Mouse (Mus musculus) MEL (cell line): ENCODE measurements around the gene Vwa8.

Experiments
- CTCF ChIP-seq, 3 experiments: IDR thresholded peaks in 2 of 3; conservative IDR thresholded peaks in 1 of 3; 2 replicates each; pipeline ENCODE4 v1.5.1; 2011 to 2012; ENCODE audit warnings: low read length in 3 of 3, low read depth in 2 of 3, mild to moderate bottlenecking in 2 of 3, improper control_type of control experiment in 1 of 3, inconsistent platforms in 1 of 3, mixed read lengths in 1 of 3, moderate library complexity in 1 of 3; ENCODE audit not compliant: control insufficient read depth in 1 of 3, insufficient read depth in 1 of 3, poor library complexity in 1 of 3, severe bottlenecking in 1 of 3
- ETS1 ChIP-seq: IDR thresholded peaks from 2 replicates; pipeline ENCODE4 v1.6.1; 2012; ENCODE audit warnings: low read depth, mild to moderate bottlenecking, inconsistent platforms, low read length, improper control_type of control experiment, moderate library complexity
- KAT2A ChIP-seq: conservative IDR thresholded peaks from 2 replicates; pipeline ENCODE4 v1.6.1; 2012; ENCODE audit warnings: low read depth, low read length, improper control_type of control experiment, inconsistent platforms
- MAX ChIP-seq: IDR thresholded peaks from 2 replicates; pipeline ENCODE4 v1.6.1; 2011; ENCODE audit warnings: low read length, improper control_type of control experiment
- MYB ChIP-seq: IDR thresholded peaks from 2 replicates; pipeline ENCODE4 v1.6.1; 2011; ENCODE audit warnings: mild to moderate bottlenecking, low read depth, low read length, improper control_type of control experiment
- POLR2A ChIP-seq, 2 experiments: IDR thresholded peaks; 2 replicates each; pipeline ENCODE4 v1.6.1; 2011 to 2012; ENCODE audit warnings: low read length in 2 of 2, mild to moderate bottlenecking in 2 of 2, control low read depth in 1 of 2, improper control_type of control experiment in 1 of 2, low read depth in 1 of 2, moderate library complexity in 1 of 2; ENCODE audit not compliant: control insufficient read depth in 1 of 2, insufficient read depth in 1 of 2, poor library complexity in 1 of 2
- POLR2AphosphoS5 ChIP-seq: IDR thresholded peaks from 2 replicates; pipeline ENCODE4 v1.6.1; 2012; ENCODE audit warnings: low read depth, borderline replicate concordance, mild to moderate bottlenecking, inconsistent platforms, low read length, moderate library complexity, mixed read lengths
- TBP ChIP-seq: IDR thresholded peaks from 2 replicates; pipeline ENCODE4 v1.8.0; 2011; ENCODE audit warnings: low read depth, low read length, improper control_type of control experiment
- TCF12 ChIP-seq: IDR thresholded peaks from 2 replicates; pipeline ENCODE4 v1.6.1; 2014; ENCODE audit warnings: low read depth, mild to moderate bottlenecking, inconsistent platforms, low read length, improper control_type of control experiment, moderate library complexity

DNA sequence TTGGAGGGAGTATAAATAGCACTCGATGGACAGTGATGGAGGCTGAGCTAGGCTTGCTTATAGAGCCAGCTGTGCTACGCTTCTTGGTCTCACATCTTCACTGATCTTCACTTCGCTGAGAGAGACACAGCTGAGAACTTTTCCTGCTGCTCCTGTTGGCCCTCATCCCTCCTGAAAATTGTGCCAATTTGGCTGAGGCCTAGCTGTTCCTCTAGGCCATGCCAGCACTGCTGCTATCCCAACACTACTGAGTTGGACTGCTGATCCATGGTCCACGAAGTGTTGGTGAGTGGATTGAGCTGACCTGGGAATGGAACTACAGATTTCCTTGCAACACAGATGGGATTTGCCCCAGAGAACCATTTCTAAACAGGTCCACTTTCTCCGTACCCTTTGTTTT is 47.4 kb downstream of the Vwa8 start:
- TF ChIP-seq ETS1 = no peak
- no peak for TF ChIP-seq POLR2A (IDR thresholded peaks at IDR 0.05; ENCODE audit: control insufficient read depth in 1 of 2, insufficient read depth in 1 of 2, low read depth in 1 of 2, low read length in 2 of 2, poor library complexity in 1 of 2)
- no peak for TF ChIP-seq TBP
- no peak for TF ChIP-seq CTCF (IDR thresholded peaks at IDR 0.05 in 2 of 3, conservative IDR thresholded peaks at IDR 0.05 in 1 of 3; ENCODE audit: control insufficient read depth in 1 of 3, insufficient read depth in 1 of 3, low read depth in 2 of 3, low read length in 3 of 3, poor library complexity in 1 of 3, severe bottlenecking in 1 of 3)
- TF ChIP-seq MAX = no peak
- no peak for TF ChIP-seq MYB
- TF ChIP-seq KAT2A = no peak
- no peak for TF ChIP-seq TCF12
- TF ChIP-seq POLR2AphosphoS5 = no peak
